Mouse (Mus musculus) limb, embryonic 12.5 days (tissue): ENCODE results near the gene Olfr1048. TPM values are rescaled to one million over a fixed set of nuclear protein-coding genes. Genes with fewer than 3 reads are reported as not detected.
"Not testable (repeated sequence)": the region's sequence is repeated elsewhere in the genome, so short reads cannot be mapped to it uniquely, and the experiment has no call there.

ENCODE experiments used
- ATAC-seq: fragments of 200-750 bp; cut with Nextera tagmentation; 2 replicates; pipeline ENCODE4 v1.8.0; 2017; ENCODE audit warnings: low read depth, moderate TSS enrichment; ENCODE audit not compliant: insufficient number of reproducible peaks, insufficient read depth, low FRiP score, low TSS enrichment
- H3K27ac ChIP-seq: fragments of 300-500 bp; sonication (generic); 2 replicates; pipeline ENCODE4 v1.5.1; 2016; ENCODE audit warnings: mild to moderate bottlenecking, moderate library complexity
- H3K27me3 ChIP-seq: fragments of 300-500 bp; sonication (generic); 2 replicates; pipeline ENCODE4 v1.6.1; 2016; ENCODE audit warnings: mild to moderate bottlenecking, moderate library complexity
- H3K36me3 ChIP-seq: fragments of 300-500 bp; sonication (generic); 2 replicates; pipeline ENCODE4 v1.6.1; 2016; ENCODE audit warnings: mild to moderate bottlenecking, moderate library complexity
- H3K4me1 ChIP-seq: fragments of 300-500 bp; sonication (generic); replicated peaks from 2 replicates; pipeline ENCODE4 v1.6.1; 2016
- H3K4me2 ChIP-seq: fragments of 300-500 bp; sonication (generic); 2 replicates; pipeline ENCODE4 v1.6.1; 2016; ENCODE audit warnings: mild to moderate bottlenecking, moderate library complexity
- H3K4me3 ChIP-seq: fragments of 300-500 bp; sonication (generic); replicated peaks from 2 replicates; pipeline ENCODE4 v1.5.1; 2016; ENCODE audit warnings: mild to moderate bottlenecking
- H3K9ac ChIP-seq: fragments of 300-500 bp; sonication (generic); replicated peaks from 2 replicates; pipeline ENCODE4 v1.6.1; 2016; ENCODE audit warnings: mild to moderate bottlenecking, moderate library complexity
- H3K9me3 ChIP-seq: fragments of 300-500 bp; sonication (generic); 2 replicates; pipeline ENCODE4 v1.6.1; 2016; ENCODE audit warnings: mild to moderate bottlenecking, moderate library complexity
- WGBS: fragments of 180-500 bp; shearing (Covaris S2); methylation state at CpG from one replicate; pipeline ENCODE4 v1.1.7; 2016; 5-methylcytosine and 5-hydroxymethylcytosine counted together
- polyA plus RNA-seq: library from polyadenylated mRNA; unstranded; fragments of >200 nt; fragmentation: Nextera tagmentation; extraction: Ambion mirVana; gene quantifications from 2 replicates; pipeline ENCODE4 v1.2.1, GENCODE M21; 2016

Olfr1048 gene
- not detected in 2 replicates for polyA plus RNA-seq

DNA sequence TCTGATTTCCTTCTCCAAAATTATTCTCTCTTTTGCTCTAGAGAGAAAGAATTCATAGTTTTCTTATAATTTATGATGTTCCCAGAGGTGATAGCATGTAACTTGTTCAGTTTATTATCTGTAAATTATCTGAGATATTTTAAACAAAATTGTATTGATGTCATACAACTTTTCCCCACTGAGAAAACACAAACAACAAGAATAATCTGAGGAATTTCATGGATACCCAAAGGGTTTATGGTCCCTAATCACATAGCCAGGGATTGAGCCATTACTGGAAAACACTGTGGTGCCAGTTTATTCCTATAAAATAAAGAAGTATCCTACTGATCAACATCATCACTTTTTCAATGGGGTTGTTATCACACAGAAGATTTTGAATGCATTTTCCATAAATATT is at the start of gene Olfr1048:
Olfr1048 (minus strand) TSS at position 101 of the 400 bp plus-strand sequence.
- H3K9ac ChIP-seq, result no peak within 1 kb of the TSS
- no peaks in the 10 kb centered on the region for H3K9me3 ChIP-seq
- no peaks in the 10 kb centered on the region for H3K36me3 ChIP-seq
- H3K4me1 ChIP-seq, result no peaks in the 10 kb centered on the region
- no peak within 1 kb of the TSS for H3K27ac ChIP-seq
- no peaks in the 10 kb centered on the region for H3K27me3 ChIP-seq
- H3K4me2 ChIP-seq, result no peak within 1 kb of the TSS
- no peak for ATAC-seq
- H3K4me3 ChIP-seq, result no peak within 1 kb of the TSS

DNA sequence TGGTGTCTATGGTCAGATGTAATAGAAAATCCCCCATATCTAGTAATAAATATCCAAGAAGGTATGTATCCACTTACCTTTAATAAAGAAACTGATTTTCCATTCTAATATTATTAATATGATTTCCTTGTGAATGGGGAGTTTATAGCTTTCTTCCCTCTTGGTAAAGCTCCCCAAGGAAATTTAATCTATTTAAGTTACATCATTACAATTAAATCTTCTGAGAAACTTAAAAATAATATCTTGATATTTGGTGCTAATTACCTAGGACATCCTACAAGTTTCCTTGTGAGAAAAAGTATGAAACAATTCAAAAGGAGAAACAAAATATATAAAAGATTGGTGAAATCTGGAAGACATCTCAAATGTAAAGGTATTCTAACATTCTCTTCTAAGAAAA is 38.9 kb upstream of the Olfr1048 start, which contains the start of gene Olfr1051:
Olfr1051 (minus strand) TSS at position 101 of the 400 bp plus-strand sequence.
- not testable (repeated sequence) for H3K4me3 ChIP-seq, H3K4me2 ChIP-seq, H3K4me1 ChIP-seq, H3K27me3 ChIP-seq, ATAC-seq, H3K9ac ChIP-seq, H3K36me3 ChIP-seq, H3K9me3 ChIP-seq, H3K27ac ChIP-seq

DNA sequence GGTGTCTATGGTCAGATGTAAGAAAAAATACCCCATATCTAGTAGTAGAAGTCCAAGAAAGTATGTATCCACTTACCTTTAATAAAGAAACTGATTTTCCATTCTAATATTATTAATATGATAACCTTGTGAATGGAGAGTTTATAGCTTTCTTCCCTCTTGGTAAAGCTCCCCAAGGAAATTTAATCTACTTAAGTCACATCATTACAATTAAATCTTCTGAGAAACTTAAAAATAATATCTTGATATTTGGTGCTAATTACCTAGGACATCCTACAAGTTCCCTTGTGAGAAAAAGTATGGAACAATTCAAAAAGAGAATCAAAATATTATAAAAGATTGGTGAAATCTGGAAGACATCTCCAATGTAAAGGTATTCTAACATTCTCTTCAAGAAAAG is 18.1 kb upstream of the Olfr1048 start, which contains the start of gene Olfr1049:
Olfr1049 (minus strand) TSS at position 101 of the 400 bp plus-strand sequence.
- not testable (repeated sequence) for ATAC-seq, H3K4me3 ChIP-seq, H3K27me3 ChIP-seq

DNA sequence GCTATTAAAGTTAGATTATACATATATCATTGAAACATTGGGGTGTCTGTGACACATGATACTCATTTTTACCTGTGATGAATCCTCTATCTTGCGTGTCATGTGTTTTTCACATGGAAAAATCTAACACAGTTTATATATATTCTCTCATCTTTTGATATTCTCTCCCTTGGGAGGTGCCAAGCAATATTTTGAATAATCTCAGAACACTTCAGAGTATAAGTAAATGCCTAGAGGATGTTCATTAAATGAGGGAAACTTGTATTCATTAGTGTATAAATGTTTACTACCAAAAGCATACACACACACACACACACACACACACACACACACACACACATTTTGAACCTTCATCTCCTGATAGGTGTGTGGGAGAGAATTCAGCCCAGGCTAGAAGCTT is 8.8 kb downstream of the Olfr1048 start, which contains the start of gene Olfr1047:
Olfr1047 (minus strand) TSS at position 101 of the 400 bp plus-strand sequence.
- no peak within 1 kb of the TSS for H3K27ac ChIP-seq
- H3K9ac ChIP-seq, result no peak within 1 kb of the TSS
- H3K4me1 ChIP-seq, result no peaks in the 10 kb centered on the region
- no peaks in the 10 kb centered on the region for H3K9me3 ChIP-seq
- ATAC-seq, result no peak
- H3K36me3 ChIP-seq, result no peaks in the 10 kb centered on the region
- no peak within 1 kb of the TSS for H3K4me3 ChIP-seq
- H3K27me3 ChIP-seq, result no peaks in the 10 kb centered on the region
- WGBS, result 94% methylated on average over 1 of the region's 1 CpGs
- H3K4me2 ChIP-seq, result no peak within 1 kb of the TSS

More for the DNA sequence above, 18.1 kb upstream of the Olfr1048 start, which contains the start of gene Olfr1049:
- H3K9me3 ChIP-seq, H3K4me2 ChIP-seq, H3K4me1 ChIP-seq, H3K27ac ChIP-seq, H3K36me3 ChIP-seq, H3K9ac ChIP-seq: not testable (repeated sequence)

DNA sequence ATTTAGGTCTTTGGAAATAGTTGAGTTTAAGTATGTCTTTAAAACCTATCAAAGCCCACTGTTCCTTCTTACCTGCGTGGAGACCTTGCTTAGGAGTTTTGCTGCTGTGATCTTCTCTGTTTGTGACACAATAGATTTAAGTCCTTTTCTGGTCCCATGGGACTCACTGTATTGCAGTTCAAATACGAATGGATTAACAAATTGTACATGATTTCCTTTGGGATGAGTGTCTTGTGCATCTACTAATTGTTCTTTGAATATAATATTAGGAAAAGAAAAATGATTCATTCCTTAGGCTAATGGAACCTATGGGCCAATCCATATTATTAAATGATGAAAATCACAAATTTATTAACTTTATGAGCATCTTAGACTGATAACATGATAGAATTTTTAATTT is 20.9 kb downstream of the Olfr1048 start, which contains the start of gene Olfr1046:
Olfr1046 (minus strand) TSS at position 101 of the 400 bp plus-strand sequence.
- no peak within 1 kb of the TSS for H3K27ac ChIP-seq
- no peak for ATAC-seq
- no peak within 1 kb of the TSS for H3K9ac ChIP-seq
- no peak within 1 kb of the TSS for H3K4me2 ChIP-seq
- H3K36me3 ChIP-seq, result no peaks in the 10 kb centered on the region
- H3K9me3 ChIP-seq, result no peaks in the 10 kb centered on the region
- no peaks in the 10 kb centered on the region for H3K4me1 ChIP-seq
- no peaks in the 10 kb centered on the region for H3K27me3 ChIP-seq
- no peak within 1 kb of the TSS for H3K4me3 ChIP-seq
- 80% methylated on average over 2 of the region's 2 CpGs for whole genome bisulfite sequencing

DNA sequence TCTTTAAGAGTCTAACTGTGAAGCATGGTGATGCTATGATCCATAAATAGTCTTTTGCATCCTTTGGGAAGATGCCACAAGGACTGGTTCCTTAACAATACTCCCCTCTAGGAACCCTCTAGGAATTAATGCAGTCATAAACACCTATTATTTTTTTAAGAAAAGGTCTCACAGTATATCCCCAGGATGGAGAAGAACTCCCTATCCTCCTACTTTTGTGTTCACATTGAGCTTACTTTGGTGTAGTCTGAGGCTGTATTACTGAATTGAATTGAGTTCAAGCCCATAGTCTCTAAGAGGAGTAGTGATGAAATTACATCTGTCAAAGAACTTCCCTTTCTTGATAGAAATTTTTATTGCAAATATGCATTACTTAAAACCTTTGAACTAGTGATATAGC is 37.2 kb downstream of the Olfr1048 start, which contains the start of gene Olfr1045:
Olfr1045 (minus strand) TSS at position 101 of the 400 bp plus-strand sequence.
- Histone ChIP-seq H3K4me2 (no peak within 1 kb of the TSS), H3K27me3 (no peaks in the 10 kb centered on the region), H3K9me3 (no peaks in the 10 kb centered on the region), H3K4me3 (no peak within 1 kb of the TSS), H3K9ac (no peak within 1 kb of the TSS), H3K4me1 (no peaks in the 10 kb centered on the region), H3K36me3 (no peaks in the 10 kb centered on the region), H3K27ac (no peak within 1 kb of the TSS)
- ATAC-seq, result no peak

DNA sequence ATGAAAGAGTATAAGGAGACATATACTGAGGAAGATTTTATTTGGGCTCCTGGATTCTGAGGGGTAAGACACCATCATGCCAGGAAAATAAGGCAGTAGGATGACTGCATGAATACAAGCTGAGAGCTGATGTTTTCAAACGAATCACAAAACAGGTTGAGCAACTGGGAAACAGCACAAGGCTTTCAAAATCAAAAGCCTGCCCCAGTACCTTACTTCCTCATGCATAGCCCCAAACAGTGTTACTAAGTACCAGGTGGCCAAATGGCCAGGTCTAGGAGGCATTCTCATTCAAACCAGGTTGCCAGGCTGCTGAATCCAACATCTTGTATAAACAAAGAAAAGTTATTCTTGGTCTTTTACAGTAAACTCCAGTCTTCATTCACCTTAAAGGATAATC is 44.2 kb downstream of the Olfr1048 start:
- ATAC-seq, result no peak
- Histone ChIP-seq H3K9me3 (no peaks in the 10 kb centered on the region), H3K4me2 (no peak overlapping the region), H3K27ac (no peak overlapping the region), H3K4me3 (no peak overlapping the region), H3K4me1 (no peaks in the 10 kb centered on the region), H3K9ac (no peak overlapping the region), H3K36me3 (no peaks in the 10 kb centered on the region), H3K27me3 (no peaks in the 10 kb centered on the region)
- WGBS, result 55% methylated on average over 1 of the region's 1 CpGs

DNA sequence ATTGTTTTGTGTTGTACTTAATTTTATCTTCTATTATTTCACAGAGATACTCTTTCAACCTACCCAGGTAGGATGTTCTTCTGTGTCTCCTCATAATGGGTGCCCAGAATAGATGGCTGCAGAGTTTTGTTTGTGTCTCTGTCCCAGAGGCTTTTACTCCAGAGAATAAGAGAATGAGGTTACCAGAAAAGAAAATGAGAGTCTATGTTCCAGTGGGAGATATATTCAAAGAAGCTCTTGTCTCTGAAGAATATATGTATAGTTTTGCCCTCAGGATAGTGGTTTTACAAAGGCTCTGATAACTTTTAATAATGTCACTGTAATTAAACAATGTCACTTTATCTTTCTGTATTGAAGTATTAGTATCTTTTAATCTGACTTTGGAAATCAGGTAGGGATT is 54.5 kb downstream of the Olfr1048 start, which contains the start of gene Olfr52:
Olfr52 (minus strand) TSS at position 101 of the 400 bp plus-strand sequence.
- H3K9me3 ChIP-seq, result no peaks in the 10 kb centered on the region
- no peak within 1 kb of the TSS for H3K9ac ChIP-seq
- no peak within 1 kb of the TSS for H3K4me3 ChIP-seq
- H3K4me1 ChIP-seq, result no peaks in the 10 kb centered on the region
- H3K27ac ChIP-seq, result no peak within 1 kb of the TSS
- no peak within 1 kb of the TSS for H3K4me2 ChIP-seq
- no peaks in the 10 kb centered on the region for H3K36me3 ChIP-seq
- no peaks in the 10 kb centered on the region for H3K27me3 ChIP-seq
- ATAC-seq, result no peak

Other genes starting within 250 kb of the Olfr1048 start
- gene Olfr1031, start 250.0 kb downstream of the Olfr1048 start, polyA plus RNA-seq, result not detected in 2 replicates
- gene Olfr1032, start 234.7 kb downstream of the Olfr1048 start, polyA plus RNA-seq, result not detected in 2 replicates
- not detected in 2 replicates for gene Olfr1033, start 219.7 kb downstream of the Olfr1048 start, polyA plus RNA-seq
- gene Olfr1034, start 194.4 kb downstream of the Olfr1048 start, polyA plus RNA-seq, result 0.04 TPM in 1 of 2 replicates, not detected in the other
- not detected in 2 replicates for gene Olfr1036, start 166.3 kb downstream of the Olfr1048 start, polyA plus RNA-seq
- gene Olfr1037, start 152.9 kb downstream of the Olfr1048 start, polyA plus RNA-seq, result not detected in 2 replicates
- not detected in 2 replicates for gene Olfr1039, start 104.4 kb downstream of the Olfr1048 start, polyA plus RNA-seq
- gene Olfr1040, start 93.6 kb downstream of the Olfr1048 start, polyA plus RNA-seq, result not detected in 2 replicates
- gene Olfr1042, start 78.5 kb downstream of the Olfr1048 start, polyA plus RNA-seq, result not detected in 2 replicates
- gene Olfr1043, start 72.8 kb downstream of the Olfr1048 start, polyA plus RNA-seq, result not detected in 2 replicates
- gene Olfr1044, start 62.5 kb downstream of the Olfr1048 start, polyA plus RNA-seq, result not detected in 2 replicates
- not detected in 2 replicates for gene Olfr52, start 54.6 kb downstream of the Olfr1048 start, polyA plus RNA-seq
- gene Olfr1045, start 37.3 kb downstream of the Olfr1048 start, polyA plus RNA-seq, result not detected in 2 replicates
- gene Olfr1046, start 21.0 kb downstream of the Olfr1048 start, polyA plus RNA-seq, result not detected in 2 replicates
- gene Olfr1047, start 8.9 kb downstream of the Olfr1048 start, polyA plus RNA-seq, result not detected in 2 replicates
- gene Olfr1049, start 18.0 kb upstream of the Olfr1048 start, polyA plus RNA-seq, result not detected in 2 replicates
- gene Olfr1051, start 38.8 kb upstream of the Olfr1048 start, polyA plus RNA-seq, result not detected in 2 replicates
- not detected in 2 replicates for gene Olfr1052, start 52.2 kb upstream of the Olfr1048 start, polyA plus RNA-seq
- not detected in 2 replicates for gene Olfr1053, start 75.0 kb upstream of the Olfr1048 start, polyA plus RNA-seq
- gene Olfr1054, start 95.1 kb upstream of the Olfr1048 start, polyA plus RNA-seq, result not detected in 2 replicates
- not detected in 2 replicates for gene Olfr1055, start 110.0 kb upstream of the Olfr1048 start, polyA plus RNA-seq
- not detected in 2 replicates for gene Olfr1056, start 122.2 kb upstream of the Olfr1048 start, polyA plus RNA-seq
- gene Olfr1057, start 138.1 kb upstream of the Olfr1048 start, polyA plus RNA-seq, result not detected in 2 replicates
- gene Olfr1058, start 148.3 kb upstream of the Olfr1048 start, polyA plus RNA-seq, result not detected in 2 replicates
- gene Olfr1061, start 173.8 kb upstream of the Olfr1048 start, polyA plus RNA-seq, result not detected in 2 replicates
- not detected in 2 replicates for gene Olfr1062, start 186.5 kb upstream of the Olfr1048 start, polyA plus RNA-seq
- gene Olfr1065, start 210.3 kb upstream of the Olfr1048 start, polyA plus RNA-seq, result not detected in 2 replicates
- not detected in 2 replicates for gene Olfr1066, start 216.0 kb upstream of the Olfr1048 start, polyA plus RNA-seq
- gene Olfr228, start 247.1 kb upstream of the Olfr1048 start, polyA plus RNA-seq, result not detected in 2 replicates